Mouse (Mus musculus): ENCODE data around the gene 1700069L16Rik. TPM values are rescaled to one million over a fixed set of nuclear protein-coding genes. Genes with fewer than 3 reads are reported as not detected.

1700069L16Rik gene
- polyA plus RNA-seq, 1 experiment from 2014 or later = not detected

DNA sequence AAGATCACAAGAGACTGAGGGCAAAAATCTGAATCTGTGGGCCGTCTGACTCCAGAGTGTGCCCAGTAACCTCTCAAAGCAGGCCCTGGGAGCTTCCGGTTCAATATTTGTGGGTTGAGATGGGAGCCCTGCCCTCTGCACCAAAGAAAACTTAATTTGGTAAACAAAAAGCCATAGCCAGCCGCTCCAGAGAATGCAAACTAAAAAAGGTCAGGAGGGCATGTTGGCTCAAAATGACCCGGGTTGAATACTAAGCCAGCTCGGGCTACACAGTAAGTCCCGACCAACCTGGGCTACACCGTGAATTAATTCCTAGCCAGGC is 10.4 kb upstream of the 1700069L16Rik start:
- no peak for ATAC-seq
- ChIA-PET POLR2A (interaction anchor here (0.5 to 0.6 kb wide), 2 partner anchors 94 to 806 kb away, joined by 3 read pairs; no protein-coding TSS in a partner anchor), CTCF (interaction anchor here (1.5 kb wide), 1 partner anchor 367 kb away, joined by 3 read pairs; no protein-coding TSS in a partner anchor)
- in situ Hi-C loops (cut with MboI; ENCODE audit: low pct_unique_long_range_greater_than_20kb) = loop anchor here (25.0 kb wide), 1 partner anchor 648 kb away; the partner anchor contains the start of gene Crybb3
- no peak for DNase-seq (ENCODE audit: low read depth, low spot score)
- no peak for TF ChIP-seq CTCF (IDR thresholded peaks at IDR 0.05)
- H3K27me3 ChIP-seq = no peaks in the 10 kb centered on the region

GRCm38 (mm10) chr5:113734376-113734775 is 9.8 kb upstream of the 1700069L16Rik start:
- ChIA-PET POLR2A (interaction anchor here (0.5 kb wide), 2 partner anchors 25 to 93 kb away, joined by 3 read pairs; no protein-coding TSS in a partner anchor), CTCF (interaction anchor here (1.5 kb wide), 1 partner anchor 367 kb away, joined by 3 read pairs; no protein-coding TSS in a partner anchor)
- H3K27me3 ChIP-seq = no peaks in the 10 kb centered on the region
- DNase-seq (ENCODE audit: low read depth, low spot score) (no peak), ATAC-seq (no peak)
- in situ Hi-C loops (cut with MboI; ENCODE audit: low pct_unique_long_range_greater_than_20kb) = loop anchor here (5.0 to 25.0 kb wide), 4 partner anchors 147 to 827 kb away; partner anchors contain the start of gene Crybb3
- TF ChIP-seq CTCF (IDR thresholded peaks at IDR 0.05) = no peak

GRCm38 (mm10) chr5:113732182-113732581 is 7.6 kb upstream of the 1700069L16Rik start:
- ChIA-PET CTCF (interaction anchor here (1.4 kb wide), 1 partner anchor 11 kb away, joined by 5 read pairs; no protein-coding TSS in a partner anchor), POLR2A (interaction anchor here (0.7 kb wide), 1 partner anchor 190 kb away, joined by 3 read pairs; no protein-coding TSS in a partner anchor)
- in situ Hi-C loops (cut with MboI; ENCODE audit: low pct_unique_long_range_greater_than_20kb) = loop anchor here (5.0 to 25.0 kb wide), 4 partner anchors 145 to 825 kb away; partner anchors contain the start of gene Crybb3
- TF ChIP-seq CTCF (IDR thresholded peaks at IDR 0.05) = no peak
- no peak for DNase-seq (ENCODE audit: low read depth, low spot score)
- no peak for ATAC-seq
- H3K27me3 ChIP-seq = peaks cover 3% of the 10 kb centered on the region

GRCm38 (mm10) chr5:113731174-113731573 is 6.6 kb upstream of the 1700069L16Rik start:
- ATAC-seq = no peak
- ChIA-PET CTCF (no interaction called here), POLR2A (no interaction called here)
- no peak for DNase-seq (ENCODE audit: low read depth, low spot score)
- no peak for TF ChIP-seq CTCF (IDR thresholded peaks at IDR 0.05)
- H3K27me3 ChIP-seq = peaks cover 12% of the 10 kb centered on the region
- in situ Hi-C loops (cut with MboI; ENCODE audit: low pct_unique_long_range_greater_than_20kb) = loop anchor here (5.0 to 25.0 kb wide), 4 partner anchors 144 to 824 kb away; partner anchors contain the start of gene Crybb3

- in situ Hi-C loops (cut with MboI; ENCODE audit: low pct_unique_long_range_greater_than_20kb) = loop anchor here (5.0 to 25.0 kb wide), 4 partner anchors 143 to 823 kb away; partner anchors contain the start of gene Crybb3
- ATAC-seq (no peak), DNase-seq (ENCODE audit: low read depth, low spot score) (no peak)
- ChIA-PET CTCF (interaction anchor here (0.8 kb wide), 1 partner anchor 1436 kb away, joined by 3 read pairs; no protein-coding TSS in a partner anchor), POLR2A (no interaction called here)
- TF ChIP-seq CTCF (IDR thresholded peaks at IDR 0.05) = no peak
- H3K27me3 ChIP-seq = peaks cover 12% of the 10 kb centered on the region
Observed at GRCm38 (mm10) chr5:113730641-113731121, 6.1 kb upstream of the 1700069L16Rik start.

GRCm38 (mm10) chr5:113728691-113729090 is 4.1 kb upstream of the 1700069L16Rik start:
- DNase-seq (ENCODE audit: low read depth, low spot score) (no peak), ATAC-seq (no peak)
- no peak for TF ChIP-seq CTCF (IDR thresholded peaks at IDR 0.05)
- ChIA-PET POLR2A (no interaction called here), CTCF (no interaction called here)
- peaks cover 12% of the 10 kb centered on the region for H3K27me3 ChIP-seq
- in situ Hi-C loops (cut with MboI; ENCODE audit: low pct_unique_long_range_greater_than_20kb) = loop anchor here (5.0 to 25.0 kb wide), 2 partner anchors 371 to 641 kb away; partner anchors contain the start of genes Aym1 and Crybb3

DNA sequence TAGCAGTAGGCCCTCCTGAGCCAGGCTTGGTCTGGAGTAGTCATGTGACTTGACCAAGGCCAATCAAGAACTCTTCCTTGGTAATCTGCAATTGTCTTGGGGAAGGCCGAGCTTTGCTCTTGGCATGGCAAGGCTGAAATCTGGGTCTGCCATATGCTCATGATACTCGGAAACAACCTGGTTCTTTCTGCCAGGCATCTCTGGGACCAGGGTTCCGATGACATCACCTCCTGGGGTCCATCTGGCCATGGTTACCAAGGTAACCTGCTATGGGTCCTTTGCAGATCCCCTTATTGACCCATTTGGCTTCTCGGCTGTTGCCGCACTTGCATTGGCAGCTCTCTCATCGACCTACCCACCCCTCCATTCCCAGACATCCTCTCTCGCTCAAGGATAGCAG is 3.4 kb upstream of the 1700069L16Rik start:
- DNase-seq (ENCODE audit: low read depth, low spot score) (no peak), ATAC-seq (no peak)
- in situ Hi-C loops (cut with MboI; ENCODE audit: low pct_unique_long_range_greater_than_20kb) = loop anchor here (5.0 to 25.0 kb wide), 2 partner anchors 371 to 641 kb away; partner anchors contain the start of genes Aym1 and Crybb3
- POLR2A ChIA-PET = no interaction called here
- H3K27me3 ChIP-seq = peaks cover 12% of the 10 kb centered on the region
- TF ChIP-seq CTCF (IDR thresholded peaks at IDR 0.05) = no peak
- CTCF ChIA-PET = no interaction called here

DNA sequence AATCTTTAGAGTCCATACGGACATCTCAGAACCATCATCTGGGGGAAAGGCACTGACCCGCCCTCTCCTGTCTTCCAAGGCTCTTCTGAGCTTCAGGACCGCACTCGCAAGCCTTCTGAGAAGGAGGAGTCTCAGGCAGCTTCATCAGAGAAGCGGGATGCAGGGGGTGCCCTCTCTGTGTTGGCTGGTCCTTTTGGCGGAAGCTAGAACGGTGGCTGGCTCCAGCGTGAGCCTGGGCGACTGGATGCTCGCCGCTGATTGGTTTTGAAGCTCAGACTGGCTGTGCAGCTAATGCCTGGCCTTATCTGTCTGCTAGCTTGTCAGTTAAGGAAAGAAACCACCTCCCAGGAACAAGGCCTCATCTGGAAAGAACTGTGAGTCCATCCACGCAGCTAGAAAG is 2.7 kb upstream of the 1700069L16Rik start:
- TF ChIP-seq CTCF (IDR thresholded peaks at IDR 0.05) = no peak
- POLR2A ChIA-PET = no interaction called here
- in situ Hi-C loops (cut with MboI; ENCODE audit: low pct_unique_long_range_greater_than_20kb) = loop anchor here (5.0 to 25.0 kb wide), 2 partner anchors 370 to 640 kb away; partner anchors contain the start of genes Aym1 and Crybb3
- ATAC-seq (no peak), DNase-seq (ENCODE audit: low read depth, low spot score) (no peak)
- H3K27me3 ChIP-seq = peaks cover 12% of the 10 kb centered on the region
- CTCF ChIA-PET = no interaction called here

- in situ Hi-C loops (cut with MboI; ENCODE audit: low pct_unique_long_range_greater_than_20kb) = loop anchor here (5.0 to 25.0 kb wide), 2 partner anchors 369 to 639 kb away; partner anchors contain the start of genes Aym1 and Crybb3
- POLR2A ChIA-PET = no interaction called here
- H3K27me3 ChIP-seq = peaks cover 12% of the 10 kb centered on the region
- DNase-seq (ENCODE audit: low read depth, low spot score) (no peak), ATAC-seq (no peak)
- CTCF ChIA-PET = no interaction called here
- TF ChIP-seq CTCF (IDR thresholded peaks at IDR 0.05) = no peak
Observed at GRCm38 (mm10) chr5:113726618-113727017, 2.0 kb upstream of the 1700069L16Rik start.

GRCm38 (mm10) chr5:113725417-113725816 is 845 bp upstream of the 1700069L16Rik start:
- in situ Hi-C loops (cut with MboI; ENCODE audit: low pct_unique_long_range_greater_than_20kb) = loop anchor here (5.0 to 25.0 kb wide), 2 partner anchors 368 to 638 kb away; partner anchors contain the start of genes Aym1 and Crybb3
- CTCF ChIA-PET = interaction anchor here (1.5 to 2.0 kb wide), 5 partner anchors 10 to 359 kb away, joined by 3 to 10 read pairs (median 4); partner anchors contain the start of gene Ficd
- DNase-seq (ENCODE audit: low read depth, low spot score) = no peak
- no peak for ATAC-seq
- no peak for TF ChIP-seq CTCF (IDR thresholded peaks at IDR 0.05)
- peaks cover 12% of the 10 kb centered on the region for H3K27me3 ChIP-seq
- POLR2A ChIA-PET = no interaction called here

All from Patski (cell line).